Mouse (Mus musculus): Measurements from ENCODE around the gene Dhx15. TPM values are rescaled to one million over a fixed set of nuclear protein-coding genes. Genes with fewer than 3 reads are reported as not detected.
A peak's percentile ranks its signal among the peaks of the same experiment; 100 is the strongest.

Gene Dhx15
- total and polyA plus RNA-seq, 2 experiments from 2014 or later, result 70.6 to 92.3 TPM

GRCm38 (mm10) chr5:52132092-52132491 lies 58.2 kb downstream of the Dhx15 start:
- Histone ChIP-seq H3K27ac (no peak overlapping the region), H3K9ac (replicated peaks; ENCODE audit: low read length) (no peak overlapping the region), H3K27me3 (ENCODE audit: insufficient read depth, low read length) (no peaks in the 10 kb centered on the region), H3K4me2 (ENCODE audit: low read depth, low read length) (no peak overlapping the region), H3K9me3 (ENCODE audit: low read length) (no peaks in the 10 kb centered on the region), H3K36me3 (ENCODE audit: insufficient read depth, low read length) (no peaks in the 10 kb centered on the region), H3K4me1 (ENCODE audit: insufficient read depth, low read length) (no peaks in the 10 kb centered on the region), H3K4me3 (ENCODE audit: low read length) (no peak overlapping the region)
- WGBS, result 21% methylated on average over 9 of the region's 9 CpGs
- peak; percentile 21; the same call in 1 of the 2 replicates for ATAC-seq
- peak; percentile 73 for TF ChIP-seq CTCF (IDR thresholded peaks at IDR 0.05; ENCODE audit: low read depth)
- DNase-seq (ENCODE audit: low spot score), result peak; percentile 53

DNA sequence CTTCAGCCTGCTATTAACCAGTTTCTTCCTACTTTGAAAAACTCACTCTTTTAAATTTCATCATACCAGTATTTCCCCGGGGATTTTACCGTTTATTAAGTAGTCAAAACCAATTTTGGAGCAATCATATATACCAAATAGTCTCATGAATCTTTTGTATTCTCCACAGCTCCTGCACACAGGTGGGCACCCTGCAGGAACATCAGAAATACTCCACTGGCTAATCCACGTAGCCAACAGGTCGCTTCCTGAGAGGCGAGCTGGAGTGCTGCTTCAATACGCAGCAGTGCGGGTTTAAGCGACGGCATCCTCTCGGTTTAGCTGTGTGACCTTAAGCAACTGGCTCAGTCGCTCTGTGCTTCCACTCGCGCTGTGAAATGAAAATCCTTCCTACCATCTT lies 58.9 kb downstream of the Dhx15 start:
- DNase-seq (ENCODE audit: low spot score), result no peak
- no peaks in the 10 kb centered on the region for H3K9me3 ChIP-seq (ENCODE audit: low read length)
- H3K4me3 ChIP-seq (ENCODE audit: low read length), result no peak overlapping the region
- H3K4me2 ChIP-seq (ENCODE audit: low read depth, low read length), result no peak overlapping the region
- WGBS, result 89% methylated on average over 13 of the region's 13 CpGs
- no peaks in the 10 kb centered on the region for H3K36me3 ChIP-seq (ENCODE audit: insufficient read depth, low read length)
- ATAC-seq, result no peak
- H3K9ac ChIP-seq (replicated peaks; ENCODE audit: low read length), result no peak overlapping the region
- no peaks in the 10 kb centered on the region for H3K4me1 ChIP-seq (ENCODE audit: insufficient read depth, low read length)
- no peak overlapping the region for H3K27ac ChIP-seq
- no peaks in the 10 kb centered on the region for H3K27me3 ChIP-seq (ENCODE audit: insufficient read depth, low read length)
- no peak for TF ChIP-seq CTCF (IDR thresholded peaks at IDR 0.05; ENCODE audit: low read depth)

DNA sequence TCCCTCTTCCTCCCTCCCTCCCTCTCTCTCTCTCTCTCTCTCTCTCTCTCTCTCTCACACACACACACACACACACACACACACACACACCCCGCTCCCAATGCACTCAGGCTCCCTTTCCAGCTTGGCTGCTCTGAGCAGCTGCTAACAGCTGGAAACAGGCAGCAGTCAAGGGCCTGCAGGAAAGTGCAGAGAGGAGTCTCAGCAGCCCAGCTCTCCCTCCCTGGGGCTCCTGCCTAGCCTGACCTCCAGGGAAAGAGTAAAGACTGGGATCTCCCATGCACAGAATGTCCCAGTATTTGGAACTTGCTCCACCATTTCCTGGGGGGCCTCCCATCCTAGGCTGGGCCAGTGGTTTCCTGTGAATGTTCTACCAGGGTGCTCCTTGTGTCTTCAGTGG lies 59.8 kb downstream of the Dhx15 start:
- no peak overlapping the region for H3K9ac ChIP-seq (replicated peaks; ENCODE audit: low read length)

DNA sequence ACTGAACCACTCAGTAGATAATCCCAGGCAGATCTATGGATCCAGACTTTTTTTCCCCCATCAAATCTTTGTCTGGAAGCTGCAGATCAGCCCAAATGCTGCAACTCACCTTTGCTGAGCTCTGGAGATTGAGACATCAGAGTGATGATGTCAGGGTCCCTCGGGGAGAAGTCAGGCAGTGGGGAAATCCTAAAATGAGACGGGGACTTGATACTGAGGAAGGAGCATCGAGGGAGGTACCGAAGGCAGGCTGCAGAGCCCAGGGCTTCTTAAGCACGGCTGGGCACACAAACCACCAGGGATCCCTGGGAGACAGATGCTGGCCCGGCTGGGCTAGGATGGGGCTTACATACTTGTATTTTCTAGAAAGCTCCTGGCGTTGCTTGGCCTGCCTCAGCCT lies 64.1 kb downstream of the Dhx15 start:
- TF ChIP-seq CTCF (IDR thresholded peaks at IDR 0.05; ENCODE audit: low read depth), result no peak
- H3K4me3 ChIP-seq (ENCODE audit: low read length), result no peak overlapping the region
- H3K27me3 ChIP-seq (ENCODE audit: insufficient read depth, low read length), result no peaks in the 10 kb centered on the region
- 56% methylated on average over 7 of the region's 7 CpGs for WGBS
- no peaks in the 10 kb centered on the region for H3K36me3 ChIP-seq (ENCODE audit: insufficient read depth, low read length)
- no peaks in the 10 kb centered on the region for H3K9me3 ChIP-seq (ENCODE audit: low read length)
- no peak overlapping the region for H3K9ac ChIP-seq (replicated peaks; ENCODE audit: low read length)
- no peak overlapping the region for H3K4me2 ChIP-seq (ENCODE audit: low read depth, low read length)
- DNase-seq (ENCODE audit: low spot score) (no peak), ATAC-seq (no peak)
- no peak overlapping the region for H3K27ac ChIP-seq
- H3K4me1 ChIP-seq (ENCODE audit: insufficient read depth, low read length), result no peaks in the 10 kb centered on the region

More for the DNA sequence above, 59.8 kb downstream of the Dhx15 start:
- TF ChIP-seq CTCF (IDR thresholded peaks at IDR 0.05; ENCODE audit: low read depth), result no peak
- Histone ChIP-seq H3K4me3 (ENCODE audit: low read length) (no peak overlapping the region), H3K4me2 (ENCODE audit: low read depth, low read length) (no peak overlapping the region), H3K27me3 (ENCODE audit: insufficient read depth, low read length) (no peaks in the 10 kb centered on the region), H3K4me1 (ENCODE audit: insufficient read depth, low read length) (no peaks in the 10 kb centered on the region), H3K27ac (no peak overlapping the region), H3K9me3 (ENCODE audit: low read length) (no peaks in the 10 kb centered on the region), H3K36me3 (ENCODE audit: insufficient read depth, low read length) (no peaks in the 10 kb centered on the region)
- WGBS, result 100% methylated on average over 1 of the region's 1 CpGs
- DNase-seq (ENCODE audit: low spot score) (no peak), ATAC-seq (no peak)

- Histone ChIP-seq H3K36me3 (ENCODE audit: insufficient read depth, low read length) (no peaks in the 10 kb centered on the region), H3K27me3 (ENCODE audit: insufficient read depth, low read length) (no peaks in the 10 kb centered on the region), H3K4me2 (ENCODE audit: low read depth, low read length) (no peak overlapping the region), H3K4me1 (ENCODE audit: insufficient read depth, low read length) (no peaks in the 10 kb centered on the region), H3K9ac (replicated peaks; ENCODE audit: low read length) (no peak overlapping the region), H3K4me3 (ENCODE audit: low read length) (no peak overlapping the region), H3K9me3 (ENCODE audit: low read length) (no peaks in the 10 kb centered on the region), H3K27ac (no peak overlapping the region)
- 87% methylated on average over 8 of the region's 8 CpGs for WGBS
- ATAC-seq, result no peak
- DNase-seq (ENCODE audit: low spot score), result no peak
- no peak for TF ChIP-seq CTCF (IDR thresholded peaks at IDR 0.05; ENCODE audit: low read depth)
Measured at GRCm38 (mm10) chr5:52125854-52126253, 64.5 kb downstream of the Dhx15 start.

GRCm38 (mm10) chr5:52122146-52122545 lies 68.2 kb downstream of the Dhx15 start:
- no peaks in the 10 kb centered on the region for H3K27me3 ChIP-seq (ENCODE audit: insufficient read depth, low read length)
- no peak overlapping the region for H3K9ac ChIP-seq (replicated peaks; ENCODE audit: low read length)
- WGBS, result 82% methylated on average over 6 of the region's 6 CpGs
- H3K9me3 ChIP-seq (ENCODE audit: low read length), result no peaks in the 10 kb centered on the region
- no peaks in the 10 kb centered on the region for H3K4me1 ChIP-seq (ENCODE audit: insufficient read depth, low read length)
- no peaks in the 10 kb centered on the region for H3K36me3 ChIP-seq (ENCODE audit: insufficient read depth, low read length)
- no peak for TF ChIP-seq CTCF (IDR thresholded peaks at IDR 0.05; ENCODE audit: low read depth)
- no peak overlapping the region for H3K4me3 ChIP-seq (ENCODE audit: low read length)
- no peak for ATAC-seq
- DNase-seq (ENCODE audit: low spot score), result no peak
- H3K4me2 ChIP-seq (ENCODE audit: low read depth, low read length), result no peak overlapping the region
- no peak overlapping the region for H3K27ac ChIP-seq

- H3K9me3 ChIP-seq (ENCODE audit: low read length), result no peaks in the 10 kb centered on the region
- no peaks in the 10 kb centered on the region for H3K36me3 ChIP-seq (ENCODE audit: insufficient read depth, low read length)
- WGBS, result 68% methylated on average over 2 of the region's 2 CpGs
- H3K9ac ChIP-seq (replicated peaks; ENCODE audit: low read length), result no peak overlapping the region
- no peak overlapping the region for H3K27ac ChIP-seq
- H3K4me1 ChIP-seq (ENCODE audit: insufficient read depth, low read length), result 0 out of 2 replicates have a peak, but pooled peaks cover 1% of the 10 kb centered on the region
- no peak for ATAC-seq
- no peak overlapping the region for H3K4me3 ChIP-seq (ENCODE audit: low read length)
- TF ChIP-seq CTCF (IDR thresholded peaks at IDR 0.05; ENCODE audit: low read depth), result peak; percentile 47
- H3K27me3 ChIP-seq (ENCODE audit: insufficient read depth, low read length), result no peaks in the 10 kb centered on the region
- no peak overlapping the region for H3K4me2 ChIP-seq (ENCODE audit: low read depth, low read length)
- no peak for DNase-seq (ENCODE audit: low spot score)
Measured at GRCm38 (mm10) chr5:52119822-52120221, 70.5 kb downstream of the Dhx15 start.
